Mouse (Mus musculus) ES-Bruce4 (cell line): Measurements from ENCODE around the gene Nhs.

Source experiments
- CTCF ChIP-seq: IDR thresholded peaks from one replicate; pipeline ENCODE4 v1.8.1; 2011; ENCODE audit warnings: low read depth, low read length
- EP300 ChIP-seq: IDR thresholded peaks from 2 replicates; pipeline ENCODE4 v1.6.1; 2011; ENCODE audit warnings: low read depth, low read length; ENCODE audit not compliant: insufficient read depth
- POLR2A ChIP-seq: IDR thresholded peaks from one replicate; pipeline ENCODE4 v1.8.1; 2011; ENCODE audit warnings: low read length; ENCODE audit not compliant: insufficient read depth

DNA sequence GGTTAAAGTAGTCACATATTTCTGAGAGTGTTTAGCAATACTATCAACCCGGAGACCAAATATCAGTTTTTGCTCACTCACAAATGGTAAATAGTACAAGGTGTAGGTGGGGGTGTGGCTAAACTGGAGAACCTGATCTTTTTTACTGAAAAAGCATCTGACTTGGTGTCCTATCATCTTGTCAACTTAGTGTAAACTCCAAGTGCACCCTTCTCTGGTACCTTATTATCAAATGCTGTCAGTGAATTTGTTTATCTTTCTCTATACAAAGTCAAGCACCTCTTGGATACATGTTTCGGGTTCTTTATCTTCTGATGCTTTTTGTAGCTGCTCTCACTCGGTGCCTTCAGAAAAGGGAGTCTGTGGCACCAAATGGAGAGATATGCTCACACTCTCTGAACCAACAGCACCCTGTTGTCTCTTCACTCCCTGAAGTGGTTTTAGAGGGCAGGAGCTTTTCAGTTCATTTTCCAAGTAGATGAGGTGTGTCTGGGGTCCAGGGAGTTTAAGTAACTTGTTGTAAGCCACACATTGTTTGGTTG lies 187.5 kb downstream of the Nhs start:
- TF ChIP-seq CTCF (no peak), POLR2A (no peak), EP300 (no peak)
